Mouse (Mus musculus): Measurements from ENCODE around the gene Sec61a2. TPM values are rescaled to one million over a fixed set of nuclear protein-coding genes. Genes with fewer than 3 reads are reported as not detected.

Sec61a2 gene
- total RNA-seq, 2 experiments from 2014 or later, result 76.2 to 103 TPM

Other genes with a start within 250 kb of the Sec61a2 start
- 100 to 1,000 TPM; 146 to 154 TPM for gene Camk1d, start 180.9 kb downstream of the Sec61a2 start, total RNA-seq (2021)
- 10 to 100 TPM; 22.2 to 22.7 TPM for gene Nudt5, start 50.4 kb downstream of the Sec61a2 start, total RNA-seq (2021)
- 100 to 1,000 TPM; 126 to 140 TPM for gene Cdc123, start 50.3 kb downstream of the Sec61a2 start, total RNA-seq (2021)
- gene Gm13199, start 32.5 kb downstream of the Sec61a2 start, total RNA-seq (2021), result 1 to 10 TPM in 1 of 2 experiments, under 1 TPM in 1; 0.89 to 2.5 TPM
- 10 to 100 TPM in 1 of 2 experiments, 1 to 10 TPM in 1; 8.3 to 12.0 TPM for gene Dhtkd1, start 47.4 kb upstream of the Sec61a2 start, total RNA-seq (2021)
- 10 to 100 TPM; 33.1 to 38.1 TPM for gene Upf2, start 56.0 kb upstream of the Sec61a2 start, total RNA-seq (2021)
- gene Proser2, start 234.8 kb upstream of the Sec61a2 start, total RNA-seq (2021), result 1 to 10 TPM; 2.2 to 2.4 TPM

Data from layer of hippocampus, postnatal 25 days (tissue).